Mouse (Mus musculus): ENCODE measurements at regions not wholly inside any gene's neighbourhood (a gene's known extent, or its start where the extent isn't known, plus 50 kb on each side); places are given as distances from the start of the nearest gene placed in this dataset.

GRCm38 (mm10) chr2:171326909-171327308 lies 595.3 kb downstream of the Dok5 start:
- TF ChIP-seq CTCF (IDR thresholded peaks at IDR 0.05; ENCODE audit: extremely low read depth, insufficient read length, insufficient replicate concordance, low read depth, low read length) (no peak), POLR2A (IDR thresholded peaks at IDR 0.05; ENCODE audit: low read depth, low read length) (no peak)
